Mouse (Mus musculus) testis, postnatal 10 days (tissue): ENCODE data around the gene Bag6.
A peak's percentile ranks its signal among the peaks of the same experiment; 100 is the strongest.

ENCODE experiments used
- DNase-seq: peaks from one replicate; pipeline ENCODE4 v3.0.0; 2021; ENCODE audit warnings: low spot score

The Bag6 gene

GRCm38 (mm10) chr17:35134801-35135590, at the start of gene Bag6:
Gene Bag6, plus strand, starts transcription at chr17:35135178.
- peak; percentile 97 for DNase-seq

- DNase-seq, result no peak
These were observed 49.6 kb upstream of the Bag6 start, which contains the start of gene Ly6g6f for GRCm38 (mm10) chr17:35085208-35085865. Gene Ly6g6f, minus strand, starts transcription at chr17:35085610.

- no peak for DNase-seq
These were observed 46.8 kb upstream of the Bag6 start for GRCm38 (mm10) chr17:35088151-35088550.

GRCm38 (mm10) chr17:35088825-35089644, 45.9 kb upstream of the Bag6 start, which contains the start of gene Abhd16a:
Gene Abhd16a, plus strand, starts transcription at chr17:35089263.
- DNase-seq, result peak; percentile 93

GRCm38 (mm10) chr17:35090166-35090932, 44.6 kb upstream of the Bag6 start:
- DNase-seq, result no peak

GRCm38 (mm10) chr17:35092403-35093198, 42.4 kb upstream of the Bag6 start:
- no peak for DNase-seq

GRCm38 (mm10) chr17:35094475-35095365, 40.3 kb upstream of the Bag6 start:
- DNase-seq, result no peak

GRCm38 (mm10) chr17:35096597-35096996, 38.4 kb upstream of the Bag6 start:
- no peak for DNase-seq

GRCm38 (mm10) chr17:35097164-35097655, 37.8 kb upstream of the Bag6 start:
- DNase-seq, result no peak

- DNase-seq, result no peak
These were observed 34.7 kb upstream of the Bag6 start for GRCm38 (mm10) chr17:35100196-35100765.

GRCm38 (mm10) chr17:35101161-35101560, 33.8 kb upstream of the Bag6 start:
- no peak for DNase-seq

- DNase-seq, result no peak
These were observed 32.7 kb upstream of the Bag6 start for GRCm38 (mm10) chr17:35102299-35102698.

GRCm38 (mm10) chr17:35103221-35103690, 31.7 kb upstream of the Bag6 start:
- no peak for DNase-seq

- DNase-seq, result no peak
These were observed 30.9 kb upstream of the Bag6 start for GRCm38 (mm10) chr17:35104079-35104478.

GRCm38 (mm10) chr17:35104754-35105153, 30.2 kb upstream of the Bag6 start:
- DNase-seq, result no peak

- DNase-seq, result peak; percentile 64
These were observed 29.1 kb upstream of the Bag6 start for GRCm38 (mm10) chr17:35105740-35106389.

- DNase-seq, result no peak
These were observed 28.5 kb upstream of the Bag6 start for GRCm38 (mm10) chr17:35106522-35106921.

GRCm38 (mm10) chr17:35108097-35108496, 26.9 kb upstream of the Bag6 start, which contains the start of gene Ly6g5c:
Gene Ly6g5c, plus strand, starts transcription at chr17:35108279.
- DNase-seq, result no peak
